Mouse (Mus musculus) CH12.LX (cell line): ENCODE data around the gene Ikzf3. TPM values are rescaled to one million over a fixed set of nuclear protein-coding genes. Genes with fewer than 3 reads are reported as not detected.

Source experiments
- DNase-seq: peaks from one replicate; pipeline ENCODE4 v3.0.0-alpha.2; 2013; ENCODE audit errors: extremely low read depth
- H3K27ac ChIP-seq: 2 replicates; pipeline ENCODE4 v1.5.1; 2012; ENCODE audit warnings: low read depth, mild to moderate bottlenecking, control low read depth, moderate library complexity; ENCODE audit not compliant: insufficient read depth
- H3K27me3 ChIP-seq: replicated peaks from 2 replicates; pipeline ENCODE3; 2012; ENCODE audit warnings: inconsistent platforms
- H3K36me3 ChIP-seq, 2 experiments: replicated peaks in 1 of 2; 2 replicates each; pipeline versions ENCODE3 to v1.6.1; 2012; ENCODE audit warnings: inconsistent platforms in 1 of 2, low read length in 1 of 2, mild to moderate bottlenecking in 1 of 2, mixed read lengths in 1 of 2, moderate library complexity in 1 of 2; ENCODE audit not compliant: control insufficient read depth in 1 of 2, insufficient read depth in 1 of 2
- H3K4me1 ChIP-seq, 2 experiments: 2 replicates each; pipeline ENCODE4 v1.6.1; 2012; ENCODE audit warnings: inconsistent platforms in 1 of 2, moderate library complexity in 1 of 2; ENCODE audit not compliant: insufficient read depth in 2 of 2, control insufficient read depth in 1 of 2
- H3K4me2 ChIP-seq: 2 replicates; pipeline ENCODE4 v1.6.1; 2012; ENCODE audit warnings: low read depth, mild to moderate bottlenecking, control low read depth; ENCODE audit not compliant: poor library complexity, insufficient read depth, severe bottlenecking
- H3K4me3 ChIP-seq, 3 experiments: fragments of 150-350 bp in 1 of 3; sonication (generic) in 1 of 3; replicated peaks in 1 of 3; 2 replicates each; pipeline versions ENCODE3 to v1.5.1; 2011 to 2012; ENCODE audit warnings: low read depth in 2 of 3, low read length in 2 of 3, mild to moderate bottlenecking in 2 of 3, moderate library complexity in 2 of 3, control low read depth in 1 of 3, improper control_type of control experiment in 1 of 3, inconsistent platforms in 1 of 3, mixed read lengths in 1 of 3; ENCODE audit not compliant: poor library complexity in 1 of 3
- H3K79me2 ChIP-seq: replicated peaks from 2 replicates; pipeline ENCODE4 v1.6.1; 2012; ENCODE audit warnings: mild to moderate bottlenecking, moderate library complexity; ENCODE audit not compliant: control insufficient read depth, poor library complexity, insufficient read depth, severe bottlenecking; ENCODE audit errors: extremely low read depth
- H3K9ac ChIP-seq: 2 replicates; pipeline ENCODE4 v1.6.1; 2012; ENCODE audit warnings: low read depth, mild to moderate bottlenecking, control low read depth, moderate library complexity; ENCODE audit not compliant: insufficient read depth
- H3K9me3 ChIP-seq: replicated peaks from 2 replicates; pipeline ENCODE3; 2012; ENCODE audit warnings: low read length, inconsistent platforms, mixed read lengths
- CHD1 ChIP-seq: IDR thresholded peaks from 2 replicates; pipeline ENCODE4 v1.6.1; 2012; ENCODE audit warnings: low read depth, low read length, improper control_type of control experiment, inconsistent platforms
- CTCF ChIP-seq, 2 experiments: IDR thresholded peaks in 1 of 2; conservative IDR thresholded peaks in 1 of 2; 2 replicates each; pipeline ENCODE4 v1.5.1; 2011 to 2012; ENCODE audit warnings: low read depth in 2 of 2, low read length in 2 of 2, improper control_type of control experiment in 1 of 2, inconsistent platforms in 1 of 2, mild to moderate bottlenecking in 1 of 2, moderate library complexity in 1 of 2
- E2F4 ChIP-seq: IDR thresholded peaks from 2 replicates; pipeline ENCODE4 v1.6.1; 2011; ENCODE audit warnings: low read depth, low read length, improper control_type of control experiment; ENCODE audit not compliant: insufficient replicate concordance
- ELF1 ChIP-seq: IDR thresholded peaks from 2 replicates; pipeline ENCODE4 v1.6.1; 2014; ENCODE audit warnings: low read depth, mild to moderate bottlenecking, inconsistent platforms, low read length, improper control_type of control experiment
- HCFC1 ChIP-seq: IDR thresholded peaks from 2 replicates; pipeline ENCODE4 v1.6.1; 2012; ENCODE audit warnings: low read depth, mild to moderate bottlenecking, inconsistent platforms, low read length, improper control_type of control experiment
- IRF4 ChIP-seq: IDR thresholded peaks from 2 replicates; pipeline ENCODE4 v1.6.1; 2014; ENCODE audit warnings: low read depth, mild to moderate bottlenecking, inconsistent platforms, low read length, improper control_type of control experiment
- JUN ChIP-seq: IDR thresholded peaks from 2 replicates; pipeline ENCODE4 v1.6.1; 2011; ENCODE audit warnings: low read depth, mild to moderate bottlenecking, low read length, improper control_type of control experiment, moderate library complexity; ENCODE audit not compliant: insufficient read depth
- JUND ChIP-seq: conservative IDR thresholded peaks from 2 replicates; pipeline ENCODE4 v1.6.1; 2011; ENCODE audit warnings: low read depth, low read length, improper control_type of control experiment
- MAFK ChIP-seq: IDR thresholded peaks from 2 replicates; pipeline ENCODE4 v1.6.1; 2011; ENCODE audit warnings: low read length, improper control_type of control experiment; ENCODE audit not compliant: insufficient replicate concordance
- MAX ChIP-seq: IDR thresholded peaks from 2 replicates; pipeline ENCODE4 v1.6.1; 2011; ENCODE audit warnings: low read length, improper control_type of control experiment
- MAZ ChIP-seq: IDR thresholded peaks from 2 replicates; pipeline ENCODE4 v1.6.1; 2012; ENCODE audit warnings: low read depth, mild to moderate bottlenecking, inconsistent platforms, low read length, improper control_type of control experiment, moderate library complexity
- SIN3A ChIP-seq: IDR thresholded peaks from 2 replicates; pipeline ENCODE4 v1.6.1; 2012; ENCODE audit warnings: low read length, improper control_type of control experiment, inconsistent platforms
- TBP ChIP-seq: conservative IDR thresholded peaks from 2 replicates; pipeline ENCODE4 v1.6.1; 2011; ENCODE audit warnings: low read depth, low read length, improper control_type of control experiment
- TCF12 ChIP-seq: IDR thresholded peaks from 2 replicates; pipeline ENCODE4 v1.6.1; 2014; ENCODE audit warnings: low read depth, mild to moderate bottlenecking, inconsistent platforms, low read length, improper control_type of control experiment
- UBTF ChIP-seq: IDR thresholded peaks from 2 replicates; pipeline ENCODE4 v1.6.1; 2012; ENCODE audit warnings: low read depth, mild to moderate bottlenecking, inconsistent platforms, low read length, improper control_type of control experiment, moderate library complexity
- ZC3H11A ChIP-seq: IDR thresholded peaks from 2 replicates; pipeline ENCODE4 v1.6.1; 2012; ENCODE audit warnings: low read depth, mild to moderate bottlenecking, inconsistent platforms, low read length, improper control_type of control experiment
- dilution Hi-C: fragments of 300-500 bp; cut with MboI; formaldehyde crosslinking; loops from 2 replicates; pipeline ENCODE4 v1.14.3; 2020; ENCODE audit warnings: low sequenced_read_pairs; ENCODE audit not compliant: extremely low pct_unique_long_range_greater_than_20kb, extremely low pct_ligation_motif_present
- in situ Hi-C: fragments of 300-500 bp; cut with MboI; formaldehyde crosslinking; loops from 3 replicates; pipeline ENCODE4 v1.14.3; 2019; ENCODE audit warnings: low sequenced_read_pairs, low pct_ligation_motif_present, low pct_unique_long_range_greater_than_20kb, mixed read lengths
- polyA plus RNA-seq: library from polyadenylated mRNA; unstranded; fragments of >175 nt; gene quantifications from 2 replicates; pipeline ENCODE4 v1.2.1, GENCODE M21; 2012; ENCODE audit warnings: low read depth; ENCODE audit not compliant: insufficient read length
- total RNA-seq, 2 experiments: library from RNA; depleted of rRNA; stranded (reverse); fragments of 300-350 nt in 1 of 2; fragments of >200 nt in 1 of 2; gene quantifications; 2 replicates each; pipeline ENCODE4 v1.2.3; 2012 to 2014

The Ikzf3 gene
- total and polyA plus RNA-seq, 3 experiments, result 110 to 238 (median 130) TPM

- dilution Hi-C loops, result no loop called here
- Histone ChIP-seq H3K4me3 (peak overlapping the region; percentile 71 to 95 (median 77)), H3K27ac (no peak overlapping the region)
Measured at GRCm38 (mm10) chr11:98586087-98586891, 40.5 kb upstream of the Ikzf3 start.

GRCm38 (mm10) chr11:98584629-98585177 is 38.9 kb upstream of the Ikzf3 start:
- Histone ChIP-seq H3K9me3 (no peaks in the 10 kb centered on the region), H3K27ac (no peak overlapping the region), H3K79me2 (peaks cover 17% of the 10 kb centered on the region), H3K4me2 (no peak overlapping the region), H3K36me3 (peaks cover 35 to 54% of the 10 kb centered on the region in 2 experiments), H3K4me3 (no peak overlapping the region), H3K9ac (no peak overlapping the region), H3K27me3 (peaks cover 7% of the 10 kb centered on the region), H3K4me1 (peaks cover 21 to 42% of the 10 kb centered on the region in 2 experiments)
- dilution Hi-C loops, result no loop called here
- TF ChIP-seq HCFC1 (no peak), TBP (no peak), MAX (no peak), ZC3H11A (no peak), JUND (no peak), IRF4 (no peak), TCF12 (no peak), E2F4 (no peak), UBTF (no peak), MAZ (no peak), SIN3A (no peak), MAFK (no peak)
- DNase-seq, result no peak
- in situ Hi-C loops, result loop anchor here (5.0 kb wide), 1 partner anchor 32 kb away; the partner anchor contains the start of gene Zpbp2

More at GRCm38 (mm10) chr11:98586087-98586891, 40.5 kb upstream of the Ikzf3 start:
- DNase-seq, result peak; percentile 33
- TF ChIP-seq ELF1 (no peak), JUN (no peak), CHD1 (0 out of 2 replicates have a peak, but pooled peaks have one; percentile 24), CTCF (conservative IDR thresholded peaks at IDR 0.05 in 1 of 2, IDR thresholded peaks at IDR 0.05 in 1 of 2; ENCODE audit: low read depth in 2 of 2, low read length in 2 of 2) (no peak), JUND (no peak), TBP (no peak)
- Histone ChIP-seq H3K9ac (peak overlapping the region; percentile 65), H3K36me3 (peaks cover 25 to 38% of the 10 kb centered on the region in 2 experiments), H3K9me3 (no peaks in the 10 kb centered on the region), H3K4me1 (peaks cover 21 to 43% of the 10 kb centered on the region in 2 experiments), H3K79me2 (peaks cover 17% of the 10 kb centered on the region), H3K27me3 (peaks cover 14% of the 10 kb centered on the region), H3K4me2 (peak overlapping the region; percentile 66)
- in situ Hi-C loops, result loop anchor here (5.0 kb wide), 1 partner anchor 34 kb away; the partner anchor contains the start of gene Zpbp2
